Mouse (Mus musculus) liver, postnatal 0 days (tissue): ENCODE results near the gene Prss27.

Experiments
- CTCF ChIP-seq: sonication (generic); IDR thresholded peaks from 2 replicates; pipeline ENCODE4 v1.5.1; 2016; ENCODE audit warnings: antibody characterized with exemption, low read depth
- EP300 ChIP-seq: IDR thresholded peaks from 2 replicates; pipeline ENCODE4 v1.6.1; 2016; ENCODE audit warnings: antibody characterized with exemption, low read depth, mild to moderate bottlenecking

DNA sequence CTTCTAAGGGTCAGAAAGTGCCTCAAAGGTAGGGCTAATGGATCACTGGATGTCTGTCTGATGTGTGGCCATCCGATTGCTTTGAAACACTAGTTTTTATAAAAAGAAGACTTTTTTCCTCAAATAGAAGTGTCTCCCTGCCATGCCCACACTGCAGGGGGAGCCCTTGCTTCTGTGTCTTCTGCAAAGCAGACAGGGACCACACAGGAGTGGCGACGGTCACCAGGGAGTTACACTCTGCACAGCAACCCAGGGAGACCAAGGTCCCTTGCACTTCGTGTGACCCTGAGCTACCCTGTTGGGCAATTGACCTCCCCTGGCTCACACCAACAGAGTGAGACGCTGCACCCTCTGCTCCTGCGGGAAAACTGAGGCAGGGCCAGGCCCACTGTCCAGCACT lies 990 bp upstream of the Prss27 start:
- TF ChIP-seq CTCF, result peak; percentile 35
- TF ChIP-seq EP300, result no peak
